Mouse (Mus musculus) thymus, postnatal 36 days (tissue): ENCODE results near the gene Scube1.
A peak's percentile ranks its signal among the peaks of the same experiment; 100 is the strongest.

ENCODE experiments used
- DNase-seq, 2 experiments: peaks; one replicate each; pipeline ENCODE4 v3.0.0; 2022; ENCODE audit warnings: mixed read lengths in 2 of 2

Gene Scube1

GRCm38 (mm10) chr15:83664722-83665121, 60.1 kb downstream of the Scube1 start:
- peak in 1 of 2 experiments; percentile 4 for DNase-seq

- no peak for DNase-seq
Observed at GRCm38 (mm10) chr15:83663066-83663465, 61.8 kb downstream of the Scube1 start.

GRCm38 (mm10) chr15:83662106-83662505, 62.7 kb downstream of the Scube1 start:
- no peak for DNase-seq

GRCm38 (mm10) chr15:83642518-83642917, 82.3 kb downstream of the Scube1 start:
- DNase-seq = no peak

GRCm38 (mm10) chr15:83640208-83640607, 84.6 kb downstream of the Scube1 start:
- no peak for DNase-seq

GRCm38 (mm10) chr15:83639160-83639559, 85.7 kb downstream of the Scube1 start:
- DNase-seq = no peak

- no peak for DNase-seq
Observed at GRCm38 (mm10) chr15:83638196-83638899, 86.5 kb downstream of the Scube1 start.

GRCm38 (mm10) chr15:83636759-83637158, 88.1 kb downstream of the Scube1 start:
- DNase-seq = no peak

- no peak for DNase-seq
Observed at GRCm38 (mm10) chr15:83635251-83635650, 89.6 kb downstream of the Scube1 start.

- DNase-seq = no peak
Observed at GRCm38 (mm10) chr15:83634076-83634475, 90.7 kb downstream of the Scube1 start.

GRCm38 (mm10) chr15:83631071-83631470, 93.8 kb downstream of the Scube1 start:
- no peak for DNase-seq

- no peak for DNase-seq
Observed at GRCm38 (mm10) chr15:83629716-83630115, 95.1 kb downstream of the Scube1 start.

GRCm38 (mm10) chr15:83626142-83626645, 98.6 kb downstream of the Scube1 start:
- DNase-seq = no peak

- no peak for DNase-seq
Observed at GRCm38 (mm10) chr15:83615245-83615644, 109.6 kb downstream of the Scube1 start.

- peak; percentile 71 to 73 for DNase-seq
Observed at GRCm38 (mm10) chr15:83607115-83607802, 117.6 kb downstream of the Scube1 start.

- DNase-seq = no peak
Observed at GRCm38 (mm10) chr15:83606700-83607099, 118.1 kb downstream of the Scube1 start.

- DNase-seq = no peak
Observed at GRCm38 (mm10) chr15:83606216-83606615, 118.6 kb downstream of the Scube1 start.

- peak in 1 of 2 experiments; percentile 50 for DNase-seq
Observed at GRCm38 (mm10) chr15:83603426-83603825, 121.4 kb downstream of the Scube1 start.

- DNase-seq = peak in 1 of 2 experiments; percentile 80
Observed at GRCm38 (mm10) chr15:83603046-83603396, 121.8 kb downstream of the Scube1 start.

- peak; percentile 79 to 86 for DNase-seq
Observed at GRCm38 (mm10) chr15:83602372-83603045, 122.3 kb downstream of the Scube1 start.

- peak; percentile 54 to 70 for DNase-seq
Observed at GRCm38 (mm10) chr15:83601185-83601584, 123.6 kb downstream of the Scube1 start.

- no peak for DNase-seq
Observed at GRCm38 (mm10) chr15:83596833-83597232, 128.0 kb downstream of the Scube1 start.

- no peak for DNase-seq
Observed at GRCm38 (mm10) chr15:83595364-83595711, 129.5 kb downstream of the Scube1 start.
